Mouse (Mus musculus) kidney, embryonic 15.5 days (tissue): ENCODE measurements at regions not wholly inside any gene's neighbourhood (a gene's known extent, or its start where the extent isn't known, plus 50 kb on each side); places are given as distances from the start of the nearest gene placed in this dataset.

Source experiments
- ATAC-seq: fragments of 200-750 bp; cut with Nextera tagmentation; replicated peaks from 2 replicates; pipeline ENCODE4 v1.8.0; 2017; ENCODE audit warnings: moderate TSS enrichment; ENCODE audit not compliant: low FRiP score
- H3K27ac ChIP-seq: fragments of 300-500 bp; sonication (generic); 2 replicates; pipeline ENCODE4 v1.5.1; 2015; ENCODE audit warnings: mild to moderate bottlenecking, inconsistent platforms
- H3K27me3 ChIP-seq: fragments of 300-500 bp; sonication (generic); 2 replicates; pipeline ENCODE4 v1.6.1; 2015; ENCODE audit warnings: inconsistent platforms
- H3K36me3 ChIP-seq: fragments of 300-500 bp; sonication (generic); 2 replicates; pipeline ENCODE4 v1.6.1; 2015; ENCODE audit warnings: inconsistent platforms
- H3K4me1 ChIP-seq: fragments of 300-500 bp; sonication (generic); 2 replicates; pipeline ENCODE4 v1.6.1; 2015; ENCODE audit warnings: inconsistent platforms
- H3K4me2 ChIP-seq: fragments of 300-500 bp; sonication (generic); 2 replicates; pipeline ENCODE4 v1.6.1; 2015; ENCODE audit warnings: moderate library complexity, mild to moderate bottlenecking, inconsistent platforms
- H3K4me3 ChIP-seq: fragments of 300-500 bp; sonication (generic); replicated peaks from 2 replicates; pipeline ENCODE4 v1.5.1; 2015; ENCODE audit warnings: mild to moderate bottlenecking, inconsistent platforms
- H3K9ac ChIP-seq: fragments of 300-500 bp; sonication (generic); 2 replicates; pipeline ENCODE4 v1.6.1; 2015; ENCODE audit warnings: mild to moderate bottlenecking, inconsistent platforms
- H3K9me3 ChIP-seq: fragments of 300-500 bp; sonication (generic); replicated peaks from 2 replicates; pipeline ENCODE4 v1.6.1; 2016; ENCODE audit warnings: inconsistent platforms
- WGBS: fragments of 180-500 bp; shearing (Covaris S2); methylation state at CpG from one replicate; pipeline ENCODE4 v1.1.7; 2015; ENCODE audit warnings: mixed read lengths; 5-methylcytosine and 5-hydroxymethylcytosine counted together

DNA sequence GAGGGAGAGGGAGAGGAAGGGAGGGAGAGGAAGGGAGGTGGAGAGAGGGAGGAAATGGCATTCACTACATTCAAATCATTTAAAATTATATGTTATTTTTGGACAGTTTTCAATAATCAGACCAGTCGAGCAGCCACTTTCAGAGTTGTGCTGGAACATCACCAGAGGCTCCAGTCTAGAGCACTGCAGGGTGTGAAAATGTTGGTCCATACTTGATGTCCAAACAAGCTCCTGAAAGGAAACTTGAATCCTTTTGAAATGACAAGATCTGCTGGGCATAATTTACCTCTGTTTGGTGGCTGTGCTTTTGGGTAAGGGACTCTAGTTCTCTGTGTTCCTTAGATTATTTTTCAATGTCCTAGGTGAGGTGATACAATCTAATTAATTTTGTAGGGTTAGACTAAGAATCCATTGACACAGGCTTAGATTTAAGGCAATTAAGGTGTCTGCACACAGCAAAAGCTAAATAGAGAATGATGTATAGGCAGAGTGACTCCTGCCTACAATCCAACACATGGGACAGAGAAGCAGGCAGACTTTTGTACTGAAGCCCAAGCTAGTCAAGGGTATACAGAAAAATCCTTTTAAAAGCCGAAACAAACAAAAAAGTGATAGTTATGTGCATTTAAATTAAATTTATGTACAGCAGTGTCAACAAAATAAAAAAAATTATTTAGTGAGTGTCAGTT, 297.2 kb downstream of the Gm4340 start:
- Histone ChIP-seq H3K4me1 (no peaks in the 10 kb centered on the region), H3K9me3 (no peaks in the 10 kb centered on the region), H3K4me2 (no peak overlapping the region), H3K27ac (no peak overlapping the region), H3K9ac (no peak overlapping the region), H3K27me3 (no peaks in the 10 kb centered on the region), H3K36me3 (no peaks in the 10 kb centered on the region), H3K4me3 (no peak overlapping the region)
- peak; percentile 73 for ATAC-seq
- 39% methylated on average over 2 of the region's 2 CpGs for WGBS
